Mouse (Mus musculus) thymus, postnatal 25 days (tissue): ENCODE data around the gene Hist2h2ac.
"Not testable (repeated sequence)": the region's sequence is repeated elsewhere in the genome, so short reads cannot be mapped to it uniquely, and the experiment has no call there.

Experiments
- DNase-seq: peaks from one replicate; pipeline ENCODE4 v3.0.0; 2022

Gene Hist2h2ac

DNA sequence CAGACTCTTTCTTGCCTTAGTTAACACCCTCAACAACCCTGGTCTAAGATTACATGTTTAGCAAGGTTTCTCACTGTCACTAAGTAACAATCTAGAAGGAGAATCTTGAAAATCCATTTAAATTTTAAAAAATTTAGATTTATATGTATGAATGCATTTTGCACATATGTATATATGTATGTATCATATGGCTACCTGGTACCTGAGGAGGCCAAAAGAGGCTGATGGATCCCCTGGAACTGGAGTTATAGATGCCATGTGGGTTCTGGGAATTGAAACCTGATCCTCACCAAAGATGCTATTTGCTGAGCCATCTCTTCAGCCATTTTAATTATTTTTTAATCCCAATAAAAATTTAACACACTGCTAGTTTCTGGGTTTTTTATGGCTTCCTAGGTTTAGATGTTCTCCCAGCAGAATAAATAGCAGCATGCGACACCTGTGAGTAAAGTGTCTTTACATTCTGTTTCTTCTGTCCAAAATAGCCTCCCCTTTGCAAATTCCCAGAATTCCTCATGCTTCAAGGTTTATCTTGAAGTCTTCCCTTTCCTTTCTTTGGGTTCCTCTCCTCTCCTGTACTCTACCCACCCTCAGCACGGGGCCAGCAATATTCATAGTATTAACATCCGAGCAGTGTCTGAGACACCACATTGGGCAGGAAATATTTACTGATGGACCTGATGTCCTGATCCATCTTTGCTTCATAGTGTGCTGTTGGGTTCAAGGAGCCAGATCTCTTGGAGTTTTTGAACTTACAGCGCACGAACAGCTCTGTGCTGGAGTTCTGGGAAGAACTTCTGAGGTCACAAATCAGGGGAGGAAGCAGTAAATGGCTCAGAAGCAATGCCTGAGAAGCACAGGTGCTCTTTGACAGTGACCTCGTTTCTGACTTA lies 27.7 kb upstream of the Hist2h2ac start:
- DNase-seq, result no peak

DNA sequence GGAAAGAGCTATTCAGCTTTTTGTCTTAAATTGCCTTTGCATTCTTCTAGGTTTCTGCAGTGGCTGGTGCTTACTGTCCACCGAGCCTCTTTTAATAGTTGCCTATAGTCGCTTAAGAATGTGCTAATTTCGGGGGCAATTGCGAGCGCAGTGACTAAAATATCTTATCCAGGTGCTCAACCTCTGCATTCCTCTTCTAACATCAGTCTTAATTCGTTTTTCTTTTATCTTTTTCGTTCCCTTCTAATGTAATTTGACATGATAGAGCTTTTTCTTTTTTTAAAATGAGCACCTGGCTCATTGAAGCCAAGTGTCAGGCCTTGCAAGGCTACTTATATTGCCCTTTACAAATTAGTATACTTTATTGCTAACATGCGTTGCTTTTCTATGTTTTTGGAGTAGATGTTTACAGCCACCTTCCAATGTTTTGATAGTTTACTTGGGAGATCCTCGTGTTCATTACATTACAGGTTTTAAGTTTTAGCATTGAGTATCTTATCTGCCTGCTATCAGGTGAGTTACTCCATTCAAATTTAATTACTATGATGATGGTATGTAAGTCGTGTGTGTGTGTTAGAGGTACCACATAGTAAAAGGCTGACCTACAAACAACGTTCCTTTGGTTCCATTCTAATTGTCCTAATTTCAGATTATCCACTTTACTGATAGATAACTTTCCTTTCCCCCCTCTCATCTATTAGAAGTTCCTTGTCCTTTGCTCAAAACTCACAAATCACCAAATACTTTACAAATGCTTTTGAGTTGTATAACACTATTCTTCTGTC lies 26.9 kb upstream of the Hist2h2ac start:
- DNase-seq, result no peak

DNA sequence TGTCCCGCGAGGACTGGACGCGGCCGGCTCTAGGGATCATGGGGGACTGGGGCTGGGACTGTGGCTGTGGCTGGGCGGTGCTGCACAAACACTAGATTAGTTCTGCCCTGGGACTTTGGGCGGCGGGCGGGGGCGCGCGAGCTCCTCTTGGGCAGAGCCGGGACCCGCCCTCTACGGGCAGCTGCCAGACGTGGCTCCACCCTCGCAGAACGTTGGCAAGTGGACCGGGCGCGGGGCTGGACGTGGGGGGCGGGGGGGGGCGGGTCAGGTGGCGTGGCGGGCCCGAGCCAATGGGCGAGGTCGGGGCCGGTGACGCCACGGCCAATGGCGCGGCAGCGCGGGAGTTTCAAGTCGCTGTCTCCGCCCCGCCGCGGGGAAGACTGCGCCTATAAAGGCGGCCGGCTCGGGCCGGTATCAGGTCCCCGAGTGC lies 25.8 kb upstream of the Hist2h2ac start, which contains the start of gene Hist2h3c1:
Hist2h3c1 (plus strand) TSS at position 259 of the 430 bp plus-strand sequence.
- DNase-seq, result not testable (repeated sequence)

DNA sequence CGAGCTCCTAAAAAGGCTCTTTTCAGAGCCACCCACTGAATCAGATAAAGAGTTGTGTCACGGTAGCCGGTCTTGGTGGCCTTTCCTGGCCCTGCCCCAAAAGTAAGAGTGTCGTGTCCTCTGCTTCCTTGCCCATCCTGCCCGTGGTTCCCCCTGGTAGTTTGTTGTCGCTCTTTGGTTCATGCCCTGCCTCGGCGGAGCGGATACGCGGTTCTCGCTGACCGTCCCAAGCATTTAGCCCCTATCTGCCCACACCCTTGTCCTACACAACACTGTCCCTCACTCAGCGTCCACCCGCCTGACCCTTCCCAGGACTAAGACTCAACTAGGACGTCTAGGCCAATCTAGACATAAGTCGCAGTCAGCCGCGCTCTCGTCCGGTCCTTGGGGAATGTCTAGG lies 25.3 kb upstream of the Hist2h2ac start:
- not testable (repeated sequence) for DNase-seq

DNA sequence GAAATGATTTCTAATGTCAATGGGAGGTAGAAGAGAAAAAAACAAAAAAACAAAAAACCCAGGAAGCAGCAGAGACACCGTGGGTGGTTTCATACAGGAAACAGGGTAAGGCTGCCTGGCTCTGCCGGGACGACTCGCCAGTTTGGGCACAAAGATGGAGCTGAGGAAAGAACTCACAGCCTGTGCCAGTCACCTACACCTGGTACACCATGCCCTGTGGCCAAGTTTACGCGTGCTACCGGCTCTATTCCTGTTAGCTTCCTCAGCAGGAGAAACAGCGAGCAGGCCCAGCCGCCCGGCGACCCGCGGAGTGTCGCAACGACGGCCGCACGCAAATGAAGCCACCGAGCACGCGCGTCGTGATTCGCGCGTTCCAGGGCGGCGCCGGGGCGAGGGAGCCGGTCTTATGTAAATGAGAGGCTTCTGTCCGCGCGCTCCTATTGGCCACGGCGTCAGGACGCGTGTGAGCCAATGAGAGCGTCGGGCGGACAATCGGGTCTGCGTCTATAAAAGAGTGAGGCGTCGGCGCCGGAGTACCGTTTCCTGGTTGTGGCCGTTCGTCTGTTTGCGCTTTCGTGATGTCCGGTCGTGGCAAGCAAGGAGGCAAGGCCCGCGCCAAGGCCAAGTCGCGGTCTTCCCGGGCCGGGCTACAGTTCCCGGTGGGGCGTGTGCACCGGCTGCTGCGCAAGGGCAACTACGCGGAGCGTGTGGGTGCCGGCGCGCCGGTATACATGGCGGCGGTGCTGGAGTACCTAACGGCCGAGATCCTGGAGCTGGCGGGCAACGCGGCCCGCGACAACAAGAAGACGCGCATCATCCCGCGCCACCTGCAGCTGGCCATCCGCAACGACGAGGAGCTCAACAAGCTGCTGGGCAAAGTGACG lies 24.6 kb upstream of the Hist2h2ac start, which contains the start of gene Hist2h2aa1:
Hist2h2aa1 (plus strand) TSS at position 495 of the 884 bp plus-strand sequence.
- DNase-seq, result peak; percentile 90

DNA sequence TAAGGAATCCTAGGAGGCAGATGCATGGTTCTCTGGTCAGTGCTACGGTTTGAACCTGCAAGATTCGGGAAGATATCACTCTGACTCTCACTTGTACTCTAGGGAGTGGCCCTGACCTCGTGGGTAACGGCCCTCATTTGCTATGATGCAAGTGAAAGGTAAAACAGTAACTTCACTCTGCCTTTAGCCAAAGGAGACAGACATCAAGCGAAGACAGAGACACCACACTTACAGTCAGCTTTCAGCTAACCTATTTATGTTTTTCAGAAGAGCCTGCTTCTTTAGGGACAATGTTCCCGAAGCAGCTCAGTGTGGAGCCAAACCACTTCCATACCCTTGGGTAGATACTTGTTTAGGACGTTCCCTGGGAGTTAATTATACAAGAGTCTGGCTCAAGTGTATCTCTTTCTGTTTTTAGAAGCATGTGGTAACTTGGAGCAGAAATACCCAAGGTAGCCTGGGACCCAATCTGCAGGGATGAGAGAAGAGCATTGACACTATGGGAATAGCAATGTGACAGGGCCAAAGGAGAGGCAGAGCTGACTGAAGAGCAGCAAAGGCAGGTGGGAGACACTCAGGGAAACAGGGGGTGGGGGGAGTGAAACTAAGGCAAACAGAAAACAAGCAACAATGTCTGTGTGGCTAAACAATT lies 23.4 kb upstream of the Hist2h2ac start:
- peak; percentile 41 for DNase-seq

DNA sequence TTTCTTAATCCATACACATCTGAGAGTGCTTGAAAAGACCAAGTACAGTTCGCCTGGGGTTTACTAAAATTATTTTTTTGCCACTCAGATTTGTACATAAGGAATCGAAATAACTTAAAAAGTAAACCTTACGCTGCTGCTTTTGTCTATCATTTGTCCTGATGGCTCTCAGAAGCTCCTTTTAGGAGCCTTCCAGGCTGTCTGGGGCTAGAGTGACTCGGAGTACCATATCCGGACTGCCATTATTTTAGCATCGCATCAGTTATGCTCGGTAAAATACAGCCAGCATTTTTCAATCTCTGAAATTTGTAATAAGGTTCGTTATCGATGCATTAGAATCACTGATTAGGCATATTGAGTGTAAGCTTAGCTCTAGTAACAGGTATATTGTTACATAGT lies 20.1 kb upstream of the Hist2h2ac start:
- no peak for DNase-seq

DNA sequence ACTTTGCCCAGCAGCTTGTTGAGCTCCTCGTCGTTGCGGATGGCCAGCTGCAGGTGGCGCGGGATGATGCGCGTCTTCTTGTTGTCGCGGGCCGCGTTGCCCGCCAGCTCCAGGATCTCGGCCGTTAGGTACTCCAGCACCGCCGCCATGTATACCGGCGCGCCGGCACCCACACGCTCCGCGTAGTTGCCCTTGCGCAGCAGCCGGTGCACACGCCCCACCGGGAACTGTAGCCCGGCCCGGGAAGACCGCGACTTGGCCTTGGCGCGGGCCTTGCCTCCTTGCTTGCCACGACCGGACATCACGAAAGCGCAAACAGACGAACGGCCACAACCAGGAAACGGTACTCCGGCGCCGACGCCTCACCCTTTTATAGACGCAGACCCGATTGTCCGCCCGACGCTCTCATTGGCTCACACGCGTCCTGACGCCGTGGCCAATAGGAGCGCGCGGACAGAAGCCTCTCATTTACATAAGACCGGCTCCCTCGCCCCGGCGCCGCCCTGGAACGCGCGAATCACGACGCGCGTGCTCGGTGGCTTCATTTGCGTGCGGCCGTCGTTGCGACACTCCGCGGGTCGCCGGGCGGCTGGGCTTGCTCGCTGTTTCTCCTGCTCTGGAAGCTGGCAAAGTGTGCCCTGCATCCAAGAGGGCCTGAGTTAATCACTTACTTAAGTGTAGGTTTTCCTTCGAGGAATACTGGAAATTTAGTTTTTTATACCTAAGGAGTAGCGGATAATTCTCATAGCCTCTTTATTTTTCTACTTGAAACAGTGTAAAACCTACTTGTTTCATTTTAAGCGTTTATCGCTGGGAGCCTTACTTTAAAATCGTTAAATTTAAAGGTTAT lies 19.5 kb upstream of the Hist2h2ac start, which contains the start of gene Hist2h2aa2:
Hist2h2aa2 (minus strand) TSS at position 328 of the 850 bp plus-strand sequence.
- DNase-seq, result peak; percentile 95

DNA sequence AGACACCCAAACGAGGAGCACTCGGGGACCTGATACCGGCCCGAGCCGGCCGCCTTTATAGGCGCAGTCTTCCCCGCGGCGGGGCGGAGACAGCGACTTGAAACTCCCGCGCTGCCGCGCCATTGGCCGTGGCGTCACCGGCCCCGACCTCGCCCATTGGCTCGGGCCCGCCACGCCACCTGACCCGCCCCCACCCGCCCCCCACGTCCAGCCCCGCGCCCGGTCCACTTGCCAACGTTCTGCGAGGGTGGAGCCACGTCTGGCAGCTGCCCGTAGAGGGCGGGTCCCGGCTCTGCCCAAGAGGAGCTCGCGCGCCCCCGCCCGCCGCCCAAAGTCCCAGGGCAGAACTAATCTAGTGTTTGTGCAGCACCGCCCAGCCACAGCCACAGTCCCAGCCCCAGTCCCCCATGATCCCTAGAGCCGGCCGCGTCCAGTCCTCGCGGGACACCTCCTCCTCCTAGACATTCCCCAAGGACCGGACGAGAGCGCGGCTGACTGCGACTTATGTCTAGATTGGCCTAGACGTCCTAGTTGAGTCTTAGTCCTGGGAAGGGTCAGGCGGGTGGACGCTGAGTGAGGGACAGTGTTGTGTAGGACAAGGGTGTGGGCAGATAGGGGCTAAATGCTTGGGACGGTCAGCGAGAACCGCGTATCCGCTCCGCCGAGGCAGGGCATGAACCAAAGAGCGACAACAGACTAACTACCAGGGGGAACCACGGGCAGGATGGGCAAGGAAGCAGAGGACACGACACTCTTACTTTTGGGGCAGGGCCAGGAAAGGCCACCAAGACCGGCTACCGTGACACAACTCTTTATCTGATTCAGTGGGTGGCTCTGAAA lies 18.5 kb upstream of the Hist2h2ac start, which contains the start of gene Hist2h3c2:
Hist2h3c2 (minus strand) TSS at position 174 of the 840 bp plus-strand sequence.
- peak; percentile 51 for DNase-seq

DNA sequence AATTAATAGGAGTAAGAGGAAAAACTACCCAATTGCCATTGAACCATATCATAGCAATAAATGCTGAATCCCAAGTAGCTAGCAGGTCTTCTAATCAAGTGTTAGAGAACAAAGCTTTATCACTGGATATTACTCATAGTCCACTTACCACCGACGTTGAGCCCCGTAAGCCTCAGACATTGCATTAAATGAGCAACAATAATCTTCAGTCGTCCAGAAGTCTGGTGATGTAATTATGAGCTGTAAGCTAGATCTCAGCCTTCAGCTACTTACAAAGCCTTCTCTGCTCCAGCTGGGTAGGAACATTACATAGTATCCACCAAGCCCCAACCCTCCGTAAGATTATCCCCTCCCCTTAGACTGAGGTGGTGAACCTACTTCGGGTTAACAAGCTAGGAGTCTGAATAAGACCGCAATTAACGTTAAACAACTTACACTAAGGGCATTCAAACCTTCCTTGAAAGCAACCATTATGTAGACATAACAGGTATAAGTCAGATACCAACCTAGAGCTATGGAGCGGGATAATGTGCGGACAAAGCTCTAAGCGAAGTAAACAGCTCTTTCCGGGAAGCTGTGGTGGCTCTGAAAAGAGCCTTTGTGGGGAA lies 17.3 kb upstream of the Hist2h2ac start:
- DNase-seq, result no peak

DNA sequence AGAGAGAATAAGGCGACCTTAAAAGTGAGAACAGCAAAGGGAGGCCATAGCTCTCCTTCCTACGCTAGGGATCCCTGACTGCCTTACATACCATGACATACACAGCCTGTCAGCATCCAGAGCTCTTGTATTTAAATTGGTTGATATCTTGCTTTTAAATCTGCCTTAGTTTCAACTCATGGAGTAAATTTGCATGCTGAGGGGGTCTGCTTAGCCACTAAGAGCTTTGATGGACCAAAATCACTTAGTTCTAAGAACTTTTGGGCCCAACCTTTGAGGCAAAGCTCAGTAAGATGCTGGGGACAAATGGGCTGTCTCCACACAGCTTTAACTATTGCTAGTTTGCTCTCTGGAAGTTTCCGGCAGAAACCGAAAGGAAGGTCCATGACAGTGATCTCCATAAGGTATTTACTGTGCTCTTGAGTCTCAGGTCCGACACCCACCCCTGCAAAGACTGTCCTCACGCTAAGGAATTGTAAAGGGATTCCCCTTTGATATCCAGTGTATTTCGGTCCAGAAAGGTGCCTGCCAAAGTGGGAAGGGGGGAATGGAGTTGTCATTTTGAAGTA lies 16.7 kb upstream of the Hist2h2ac start:
- DNase-seq, result no peak

DNA sequence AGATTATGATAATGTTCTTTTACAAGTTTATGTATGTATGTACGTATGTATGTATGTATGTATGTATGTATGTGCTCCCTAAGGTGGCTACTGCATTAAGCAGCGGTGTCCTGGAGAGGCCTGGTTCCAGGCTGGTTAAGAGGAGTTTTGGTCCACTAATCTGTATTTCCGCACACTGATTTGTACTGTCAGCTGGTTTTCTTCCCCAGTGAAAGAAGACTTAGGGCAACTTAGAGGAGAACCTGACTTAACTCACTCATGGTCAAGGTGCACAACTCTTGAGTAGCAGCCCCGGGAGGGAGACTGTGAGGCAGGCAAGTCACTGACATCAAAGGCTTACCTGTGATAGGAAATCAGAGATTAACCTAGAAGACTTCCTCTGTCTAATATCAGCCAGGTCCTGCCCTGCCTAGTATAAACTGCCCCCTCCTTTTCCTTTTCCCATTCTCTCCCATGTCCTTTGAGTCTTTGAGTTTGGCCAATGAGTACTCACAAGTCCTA lies 16.2 kb upstream of the Hist2h2ac start:
- DNase-seq, result no peak

DNA sequence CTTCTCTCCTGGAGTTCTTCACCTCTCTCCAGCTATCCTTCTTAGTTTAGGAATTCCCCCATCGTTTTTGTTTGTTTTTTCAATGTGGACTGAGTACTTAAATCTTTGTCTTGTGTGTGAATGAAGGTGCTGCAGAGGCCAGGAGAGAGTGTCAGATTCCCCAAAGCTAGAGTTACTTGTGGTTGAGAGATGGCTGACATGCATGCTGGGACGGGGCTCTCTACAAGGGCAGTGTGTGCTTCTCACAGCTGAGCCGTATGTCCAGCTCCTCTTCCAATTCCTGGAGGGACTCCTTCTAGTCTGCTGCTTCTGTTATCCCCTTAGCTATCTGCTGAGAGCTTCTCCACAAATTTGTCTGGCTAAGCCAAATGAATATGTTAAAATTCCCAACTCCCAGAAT lies 15.2 kb upstream of the Hist2h2ac start:
- no peak for DNase-seq

DNA sequence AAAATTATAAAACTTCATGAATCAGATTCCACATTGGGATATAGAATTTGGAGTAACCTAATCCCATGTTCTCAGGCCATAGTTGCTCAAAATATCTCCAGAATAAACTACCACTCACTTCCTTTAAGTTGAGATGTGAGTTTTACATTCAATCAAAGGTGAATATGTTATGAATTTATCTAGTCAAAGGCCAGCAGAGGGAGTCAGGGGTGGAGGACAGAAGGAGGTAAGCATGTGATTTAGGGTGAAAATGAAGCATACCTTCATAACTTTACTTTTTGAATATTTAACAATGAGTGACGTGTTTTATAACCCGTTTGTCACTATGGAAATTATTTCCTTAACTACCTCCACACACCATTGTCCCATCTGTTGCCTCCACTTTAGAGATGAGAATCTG lies 14.2 kb upstream of the Hist2h2ac start:
- DNase-seq, result no peak

DNA sequence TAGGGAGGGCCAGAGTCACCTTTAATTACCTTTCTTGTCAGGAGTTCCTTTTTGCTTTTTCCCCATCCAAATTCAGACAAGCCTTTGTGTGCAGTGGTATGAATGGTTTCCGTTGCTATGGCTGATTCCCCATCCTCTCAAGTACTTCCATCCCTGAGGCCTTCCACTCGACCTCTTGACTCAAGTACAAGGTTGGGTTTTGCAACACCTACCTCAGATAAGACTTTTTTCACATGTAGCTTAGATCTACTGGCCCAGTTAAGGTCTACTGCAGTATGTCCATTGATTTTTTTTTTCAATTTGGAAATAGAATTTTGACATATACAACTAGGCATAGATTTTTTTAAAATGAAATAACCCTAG lies 11.1 kb upstream of the Hist2h2ac start:
- no peak for DNase-seq

DNA sequence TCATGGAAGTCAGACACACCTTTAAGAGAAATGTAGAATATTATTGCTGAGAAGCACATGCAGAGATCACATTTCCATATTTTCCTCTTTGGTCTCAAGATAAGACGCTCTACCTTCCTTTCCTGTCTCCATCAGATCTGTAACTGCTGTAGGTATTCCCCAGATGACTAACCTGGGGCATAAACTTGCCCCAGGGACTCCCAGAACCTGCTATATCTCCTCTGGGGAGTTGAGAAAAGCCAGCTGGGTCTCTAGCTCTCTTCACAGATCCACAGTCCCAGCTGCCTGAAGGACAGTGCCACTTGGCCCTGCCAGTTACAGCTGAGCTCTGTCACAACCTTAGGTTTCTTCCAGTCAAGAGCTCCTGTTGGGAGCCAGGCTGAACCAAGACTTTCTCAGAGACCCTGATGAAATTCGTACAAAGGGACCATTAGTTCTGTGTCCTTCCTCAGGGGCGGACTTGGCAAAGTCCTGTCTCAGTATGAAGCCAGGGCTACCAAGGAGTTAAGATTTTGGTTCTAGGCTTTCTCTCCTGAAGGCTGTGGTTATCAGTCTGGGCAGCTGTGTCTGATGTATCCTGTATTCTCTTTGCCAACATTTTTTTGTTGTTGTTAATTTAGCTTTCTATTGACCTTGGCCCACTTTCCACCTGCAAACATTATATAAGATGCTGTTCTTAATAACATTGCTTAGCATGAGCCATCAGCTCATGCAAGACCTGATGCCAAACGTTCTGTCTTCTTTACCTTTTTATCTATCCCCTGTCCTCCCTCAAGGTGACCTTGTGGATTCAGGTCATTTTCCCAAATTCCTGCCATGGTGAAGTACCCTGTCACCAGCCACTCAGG lies 10.5 kb upstream of the Hist2h2ac start:
- DNase-seq, result no peak

DNA sequence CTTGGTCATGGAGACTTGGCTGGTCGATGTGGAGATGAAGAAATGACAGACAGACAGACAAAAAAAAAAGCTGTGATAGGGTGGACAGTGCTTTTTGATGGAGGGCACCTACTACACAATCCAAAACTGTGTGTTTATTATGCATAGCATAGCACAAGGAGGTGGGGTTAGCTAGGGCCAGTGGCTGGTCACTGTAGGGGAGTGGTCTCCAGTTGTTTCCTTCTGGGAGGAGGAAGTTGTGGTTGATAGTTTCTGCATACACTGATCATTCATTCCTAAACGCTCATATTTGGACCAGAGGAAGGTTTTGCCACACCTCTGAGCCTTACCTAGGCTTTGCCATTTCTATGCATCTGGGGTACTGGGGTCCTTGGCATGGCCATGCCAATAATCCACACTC lies 9.7 kb upstream of the Hist2h2ac start:
- no peak for DNase-seq

DNA sequence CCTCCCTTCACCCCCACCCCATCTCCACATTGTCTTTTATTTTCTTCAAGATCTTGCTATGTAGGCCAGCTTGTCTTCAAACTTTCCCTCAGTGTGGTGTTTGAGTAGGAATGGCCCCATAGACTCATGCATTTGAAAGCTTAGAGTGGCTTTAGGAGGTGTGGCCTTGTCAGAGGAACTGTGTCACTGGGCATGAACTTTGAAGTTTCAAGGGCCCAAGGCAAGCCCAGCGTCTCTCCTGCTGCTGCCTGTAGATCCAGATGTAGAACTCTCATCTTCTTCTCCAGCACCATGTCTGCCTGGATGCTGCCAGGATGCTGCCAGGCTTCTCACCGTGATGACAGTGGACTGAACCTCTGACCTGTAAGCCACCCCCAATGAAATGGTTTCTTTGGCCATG lies 8.1 kb upstream of the Hist2h2ac start:
- DNase-seq, result no peak
